Mouse (Mus musculus) ES-Bruce4 (cell line): ENCODE measurements around the gene Dnah11.

ENCODE experiments used
- CTCF ChIP-seq: IDR thresholded peaks from one replicate; pipeline ENCODE4 v1.8.1; 2011; ENCODE audit warnings: low read depth, low read length
- EP300 ChIP-seq: IDR thresholded peaks from 2 replicates; pipeline ENCODE4 v1.6.1; 2011; ENCODE audit warnings: low read depth, low read length; ENCODE audit not compliant: insufficient read depth
- POLR2A ChIP-seq: IDR thresholded peaks from one replicate; pipeline ENCODE4 v1.8.1; 2011; ENCODE audit warnings: low read length; ENCODE audit not compliant: insufficient read depth

GRCm38 (mm10) chr12:118084806-118085205 is 114.0 kb downstream of the Dnah11 start:
- TF ChIP-seq POLR2A (no peak), CTCF (no peak), EP300 (no peak)
